Mouse (Mus musculus) heart, postnatal 0 days (tissue): ENCODE data around the gene Zfp36l1. TPM values are rescaled to one million over a fixed set of nuclear protein-coding genes. Genes with fewer than 3 reads are reported as not detected.
A peak's percentile ranks its signal among the peaks of the same experiment; 100 is the strongest.
"Not testable (repeated sequence)": the region's sequence is repeated elsewhere in the genome, so short reads cannot be mapped to it uniquely, and the experiment has no call there.

ENCODE experiments used
- ATAC-seq: fragments of 200-750 bp; cut with Nextera tagmentation; 2 replicates; pipeline ENCODE4 v1.8.0; 2017; ENCODE audit warnings: low read depth, moderate number of reproducible peaks, moderate library complexity; ENCODE audit not compliant: insufficient read depth
- DNase-seq: peaks from one replicate; pipeline ENCODE4 v3.0.0-alpha.2; 2016; ENCODE audit warnings: low spot score
- H3K27ac ChIP-seq: fragments of 300-500 bp; sonication (generic); 2 replicates; pipeline ENCODE4 v1.5.1; 2014; ENCODE audit warnings: low read depth, mild to moderate bottlenecking
- H3K27me3 ChIP-seq: fragments of 300-500 bp; sonication (generic); 2 replicates; pipeline ENCODE4 v1.6.1; 2014; ENCODE audit warnings: low read length, mixed read lengths; ENCODE audit not compliant: control insufficient read depth, insufficient read depth
- H3K36me3 ChIP-seq: fragments of 300-500 bp; sonication (generic); replicated peaks from 2 replicates; pipeline ENCODE4 v1.6.1; 2014; ENCODE audit warnings: low read length, mixed read lengths; ENCODE audit not compliant: control insufficient read depth, insufficient read depth
- H3K4me1 ChIP-seq: fragments of 300-500 bp; sonication (generic); 2 replicates; pipeline ENCODE4 v1.6.1; 2014; ENCODE audit warnings: antibody characterized with exemption; ENCODE audit not compliant: control insufficient read depth, insufficient read depth
- H3K4me2 ChIP-seq: fragments of 300-500 bp; sonication (generic); 2 replicates; pipeline ENCODE4 v1.6.1; 2014; ENCODE audit warnings: low read depth, mild to moderate bottlenecking, low read length, moderate library complexity
- H3K4me3 ChIP-seq: fragments of 300-500 bp; sonication (generic); 2 replicates; pipeline ENCODE4 v1.5.1; 2014; ENCODE audit warnings: low read depth, low read length
- H3K9ac ChIP-seq: fragments of 300-500 bp; sonication (generic); replicated peaks from 2 replicates; pipeline ENCODE4 v1.6.1; 2014; ENCODE audit warnings: low read depth, low read length, mixed read lengths
- H3K9me3 ChIP-seq: fragments of 300-500 bp; sonication (generic); replicated peaks from 2 replicates; pipeline ENCODE4 v1.6.1; 2016; ENCODE audit warnings: low read length; ENCODE audit not compliant: control insufficient read depth
- CTCF ChIP-seq: IDR thresholded peaks from 2 replicates; pipeline ENCODE4 v1.5.1; 2016; ENCODE audit warnings: antibody characterized with exemption, control low read depth, low read depth
- EP300 ChIP-seq: IDR thresholded peaks from 2 replicates; pipeline ENCODE4 v1.6.1; 2016; ENCODE audit warnings: antibody characterized with exemption, low read depth
- WGBS: fragments of 180-500 bp; shearing (Covaris S2); extraction: QIAGEN DNeasy Blood & Tissue Kit; methylation state at CpG from one replicate; pipeline ENCODE4 v1.1.7; 2014; 5-methylcytosine and 5-hydroxymethylcytosine counted together
- polyA plus RNA-seq: library from polyadenylated mRNA; unstranded; fragments of >200 nt; fragmentation: Nextera tagmentation; extraction: Ambion mirVana; gene quantifications from 2 replicates; pipeline ENCODE4 v1.2.1, GENCODE M21; 2015
- total RNA-seq: library from RNA; depleted of rRNA; stranded (reverse); fragments of >200 nt; gene quantifications from 2 replicates; pipeline ENCODE4 v1.2.3, GENCODE M21; 2014; ENCODE audit warnings: low replicate concordance

The Zfp36l1 gene
- total and polyA plus RNA-seq, 2 experiments from 2014 or later, result 60.3 to 80.6 TPM

DNA sequence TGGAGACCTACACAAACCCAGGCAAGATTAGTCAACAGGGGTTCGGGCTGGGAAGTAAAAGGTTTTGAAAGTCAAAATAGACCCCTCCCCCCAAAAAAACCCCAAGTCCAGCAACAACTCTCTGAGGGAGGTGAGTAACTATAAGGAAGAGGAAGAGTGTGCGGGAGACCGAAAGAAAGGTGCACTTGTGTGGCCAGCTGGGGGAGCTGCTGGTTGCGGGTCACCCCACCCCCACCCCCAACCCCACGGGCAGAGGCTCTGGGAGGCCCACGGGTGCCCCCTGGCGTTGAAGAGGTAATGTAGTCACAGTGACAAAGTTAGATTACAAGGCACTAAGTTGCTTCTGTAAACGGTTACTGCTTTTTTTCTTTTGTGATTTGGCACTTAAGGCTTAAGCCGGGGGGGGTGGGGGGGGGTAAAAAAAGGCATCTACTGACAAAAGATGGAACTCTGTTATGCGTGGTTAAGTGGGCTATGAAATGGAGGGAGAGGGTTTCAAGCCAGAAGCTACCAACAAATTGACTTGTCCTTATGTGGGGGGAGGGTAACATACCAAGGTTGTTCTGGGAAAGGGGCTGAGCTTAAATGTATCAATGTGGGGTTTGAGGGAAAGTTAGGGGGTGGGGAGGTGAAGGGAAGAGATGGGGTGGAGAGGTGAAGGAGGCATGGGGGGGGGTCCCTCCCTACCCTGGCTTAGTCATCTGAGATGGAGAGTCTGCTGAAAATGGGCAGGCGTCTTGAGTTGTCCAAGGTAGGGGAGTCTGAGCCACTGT, 3.7 kb downstream of the Zfp36l1 start:
- H3K4me3 ChIP-seq, result peak overlapping the region; percentile 96
- H3K27me3 ChIP-seq, H3K9me3 ChIP-seq, H3K4me1 ChIP-seq, ATAC-seq: not testable (repeated sequence)
- H3K4me2 ChIP-seq, result peak overlapping the region; percentile 68
- peak; percentile 76 for TF ChIP-seq CTCF
- DNase-seq, result peak; percentile 83
- H3K36me3 ChIP-seq, result peaks cover 21% of the 10 kb centered on the region
- peak overlapping the region; percentile 97 for H3K27ac ChIP-seq
- 10% methylated on average over 11 of the region's 11 CpGs for WGBS
- H3K9ac ChIP-seq, result peak overlapping the region; percentile 96

- no peak overlapping the region for H3K4me2 ChIP-seq
- H3K27ac ChIP-seq, result peak overlapping the region; percentile 20; the same call in 1 of the 2 replicates
- H3K27me3 ChIP-seq, result no peaks in the 10 kb centered on the region
- H3K9ac ChIP-seq, result no peak overlapping the region
- TF ChIP-seq CTCF (no peak), EP300 (no peak)
- no peak for DNase-seq
- H3K9me3 ChIP-seq, result no peaks in the 10 kb centered on the region
- peaks cover 21% of the 10 kb centered on the region for H3K36me3 ChIP-seq
- H3K4me1 ChIP-seq, result peaks cover 12% of the 10 kb centered on the region; the same call in 1 of the 2 replicates
- H3K4me3 ChIP-seq, result no peak overlapping the region
- ATAC-seq, result no peak
- WGBS, result 93% methylated on average over 3 of the region's 3 CpGs
Measured at GRCm38 (mm10) chr12:80106896-80107667, 5.7 kb downstream of the Zfp36l1 start.

GRCm38 (mm10) chr12:80106138-80106895, 6.5 kb downstream of the Zfp36l1 start:
- H3K27ac ChIP-seq, result peak overlapping the region; percentile 20; the same call in 1 of the 2 replicates
- 89% methylated on average over 4 of the region's 4 CpGs for WGBS
- no peak overlapping the region for H3K4me3 ChIP-seq
- peaks cover 12% of the 10 kb centered on the region; the same call in 1 of the 2 replicates for H3K4me1 ChIP-seq
- DNase-seq, result no peak
- no peak overlapping the region for H3K9ac ChIP-seq
- H3K36me3 ChIP-seq, result peaks cover 21% of the 10 kb centered on the region
- H3K9me3 ChIP-seq, result no peaks in the 10 kb centered on the region
- H3K27me3 ChIP-seq, result no peaks in the 10 kb centered on the region
- no peak overlapping the region for H3K4me2 ChIP-seq
- TF ChIP-seq CTCF (no peak), EP300 (no peak)
- no peak for ATAC-seq

GRCm38 (mm10) chr12:80103521-80103973, 9.3 kb downstream of the Zfp36l1 start:
- no peaks in the 10 kb centered on the region for H3K9me3 ChIP-seq
- TF ChIP-seq EP300, result no peak
- TF ChIP-seq CTCF, result no peak
- no peak overlapping the region for H3K4me3 ChIP-seq
- peaks cover 7% of the 10 kb centered on the region; the same call in 1 of the 2 replicates for H3K4me1 ChIP-seq
- no peak overlapping the region for H3K27ac ChIP-seq
- peaks cover 10% of the 10 kb centered on the region; the same call in 1 of the 2 replicates for H3K36me3 ChIP-seq
- no peak for DNase-seq
- H3K9ac ChIP-seq, result no peak overlapping the region
- 42% methylated on average over 4 of the region's 5 CpGs for WGBS
- no peaks in the 10 kb centered on the region for H3K27me3 ChIP-seq
- H3K4me2 ChIP-seq, result no peak overlapping the region
- ATAC-seq, result 0 out of 2 replicates have a peak, but pooled peaks have one; percentile 18

- H3K27me3 ChIP-seq, result no peaks in the 10 kb centered on the region
- H3K9ac ChIP-seq, result no peak overlapping the region
- H3K27ac ChIP-seq, result no peak overlapping the region
- no peak for DNase-seq
- WGBS, result 50% methylated on average over 4 of the region's 4 CpGs
- H3K9me3 ChIP-seq, result no peaks in the 10 kb centered on the region
- ATAC-seq, result no peak
- no peak overlapping the region for H3K4me3 ChIP-seq
- no peak overlapping the region for H3K4me2 ChIP-seq
- H3K36me3 ChIP-seq, result peaks cover 10% of the 10 kb centered on the region; the same call in 1 of the 2 replicates
- TF ChIP-seq CTCF (no peak), EP300 (no peak)
- peaks cover 7% of the 10 kb centered on the region; the same call in 1 of the 2 replicates for H3K4me1 ChIP-seq
Measured at GRCm38 (mm10) chr12:80103089-80103488, 9.7 kb downstream of the Zfp36l1 start.
